ENCODE assay signal across 13 mouse cellular contexts in the genomic region with DNA sequence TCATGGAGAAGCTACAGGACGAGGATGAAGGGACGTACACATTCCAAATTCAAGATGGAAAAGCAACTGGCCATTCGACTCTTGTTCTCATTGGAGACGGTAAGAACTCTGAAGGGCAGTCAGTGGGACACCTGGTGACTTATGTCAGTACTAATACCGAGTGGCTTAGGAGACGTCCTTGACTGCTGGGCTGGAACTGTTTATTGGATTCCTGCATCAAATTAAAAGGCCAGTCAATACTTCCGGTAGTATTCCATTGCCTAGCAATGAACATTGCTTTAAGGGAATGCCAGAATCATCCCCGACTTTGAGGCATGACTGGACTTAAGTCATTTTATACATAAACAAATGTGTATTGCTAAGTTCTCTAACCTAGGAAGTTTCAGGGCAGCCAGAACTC.
"Had no signal": no experiment of that assay in that cellular context is flagged by ENCODE, and none has a peak within 500 bp of the region (broad histone marks: within the 10 kb centered on the region; RNA-seq: fewer than 3 reads in every experiment).

No protein-coding gene starts in this region.

- H3K4me1 ChIP-seq: stomach, embryonic 15.5 days had no signal

- DNase-seq: layer of hippocampus, postnatal 36 days; liver, embryonic 13.5 days; lung, adult 2 months; lung, postnatal 14 days; lung, postnatal 4 days; midbrain, embryonic 14.5 days; right cerebral cortex, postnatal 25 days; spleen, adult 18-20 months; thymus, postnatal 25 days had no signal

- H3K27ac ChIP-seq: left cerebral cortex, adult 2 months; liver, embryonic 13.5 days; stomach, embryonic 15.5 days had no signal

- ATAC-seq: intestine, embryonic 16.5 days had no signal

- H3K27me3 ChIP-seq: liver, embryonic 13.5 days; stomach, embryonic 15.5 days had no signal

- H3K36me3 ChIP-seq: liver, embryonic 13.5 days; stomach, embryonic 15.5 days had no signal

- H3K4me3 ChIP-seq: left cerebral cortex, adult 2 months; liver, embryonic 13.5 days; stomach, embryonic 15.5 days had no signal

- H3K9me3 ChIP-seq: liver, embryonic 13.5 days; stomach, embryonic 15.5 days had no signal

- H3K4me2 ChIP-seq: liver, embryonic 13.5 days; midbrain, embryonic 11.5 days; stomach, embryonic 15.5 days had no signal

- H3K9ac ChIP-seq: liver, embryonic 13.5 days; stomach, embryonic 15.5 days had no signal
